9 mouse cellular contexts compared by ENCODE assay signal in the genomic region with DNA sequence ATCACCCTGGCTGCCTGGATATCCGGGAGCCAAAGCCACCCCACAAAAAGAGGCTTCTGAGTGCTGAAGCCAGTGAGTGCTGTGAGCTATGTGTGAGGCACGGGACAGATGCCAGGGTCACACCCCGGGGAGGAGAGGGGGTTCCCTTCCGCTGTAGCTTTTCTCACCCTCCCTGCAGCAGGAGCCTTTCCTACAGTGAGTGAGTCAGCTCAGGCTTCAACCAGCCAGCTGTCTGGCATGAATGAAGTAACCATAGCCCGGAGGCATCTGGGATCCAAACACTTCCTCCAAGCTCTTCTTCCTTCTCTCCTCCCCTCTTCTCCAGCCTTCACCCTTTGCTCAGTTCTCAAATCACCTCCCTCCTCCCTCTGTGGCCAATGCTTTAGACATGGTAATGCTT. TPM values are rescaled to one million over a fixed set of nuclear protein-coding genes. Genes with fewer than 3 reads are reported as not detected.
DNase-seq lines count a peak whose midpoint lies in the region; ATAC-seq and TF ChIP-seq lines count a peak whose summit lies in the region.
"Had no signal": no experiment of that assay in that cellular context is flagged by ENCODE, and none has a peak within 500 bp of the region (broad histone marks: within the 10 kb centered on the region; RNA-seq: fewer than 3 reads in every experiment).

No protein-coding gene starts in this region.

- H3K27ac ChIP-seq in kidney, embryonic 16.5 days (ENCODE audit: low read length), result no peak overlapping the region
- H3K27ac ChIP-seq in embryonic facial prominence, embryonic 12.5 days, result no peak overlapping the region
- no peak overlapping the region for H3K27ac ChIP-seq in liver, embryonic 11.5 days (ENCODE audit: low read depth, low read length)
- H3K27ac ChIP-seq in cerebellum, adult 2 months (ENCODE audit: insufficient read depth, low read length), result no peak overlapping the region
- no peak overlapping the region for H3K27ac ChIP-seq in midbrain, embryonic 16.5 days (ENCODE audit: low read length)
- H3K27ac ChIP-seq: hindbrain, embryonic 15.5 days had no signal

- no peak overlapping the region for H3K4me3 ChIP-seq in kidney, embryonic 16.5 days (ENCODE audit: low read length)
- H3K4me3 ChIP-seq in embryonic facial prominence, embryonic 12.5 days, result no peak overlapping the region
- no peak overlapping the region for H3K4me3 ChIP-seq in liver, embryonic 11.5 days (ENCODE audit: low read depth, low read length)
- no peak overlapping the region for H3K4me3 ChIP-seq in cerebellum, adult 2 months (replicated peaks; ENCODE audit: insufficient read depth, low read depth, low read length)
- H3K4me3 ChIP-seq in midbrain, embryonic 16.5 days (ENCODE audit: low read depth, low read length), result no peak overlapping the region
- H3K4me3 ChIP-seq: hindbrain, embryonic 15.5 days had no signal

- TF ChIP-seq CTCF in cerebellum, adult 2 months (IDR thresholded peaks at IDR 0.05; ENCODE audit: borderline replicate concordance, insufficient read depth, low read depth, low read length), result no peak

- ATAC-seq in kidney, embryonic 16.5 days (ENCODE audit: low FRiP score, low TSS enrichment), result peak; percentile 43; the same call in 1 of the 2 replicates
- peak; percentile 54; the same call in 1 of the 2 replicates for ATAC-seq in embryonic facial prominence, embryonic 12.5 days (ENCODE audit: insufficient number of reproducible peaks, insufficient read depth, low FRiP score, low TSS enrichment)
- no peak for ATAC-seq in liver, embryonic 11.5 days (replicated peaks; ENCODE audit: low FRiP score)
- no peak for ATAC-seq in midbrain, embryonic 16.5 days

- TF ChIP-seq POLR2A in cerebellum, adult 2 months (IDR thresholded peaks at IDR 0.05; ENCODE audit: borderline replicate concordance, insufficient read depth, low read length), result no peak

- H3K9ac ChIP-seq in kidney, embryonic 16.5 days (replicated peaks; ENCODE audit: low read length), result no peak overlapping the region
- H3K9ac ChIP-seq in embryonic facial prominence, embryonic 12.5 days, result no peak overlapping the region
- no peak overlapping the region for H3K9ac ChIP-seq in liver, embryonic 11.5 days (ENCODE audit: low read depth, low read length)
- no peak overlapping the region for H3K9ac ChIP-seq in midbrain, embryonic 16.5 days (ENCODE audit: low read depth, low read length)
- H3K9ac ChIP-seq: hindbrain, embryonic 15.5 days had no signal

- no peak for DNase-seq in kidney, adult 11 months
- peak; percentile 32 for DNase-seq in gastrocnemius, postnatal 25 days
- no peak for DNase-seq in liver, embryonic 11.5 days (ENCODE audit: low spot score)
- DNase-seq in right cerebral cortex, postnatal 25 days, result peak; percentile 38
- no peak for DNase-seq in cerebellum, adult 2 months

- no peak overlapping the region for H3K4me2 ChIP-seq in kidney, embryonic 16.5 days (replicated peaks; ENCODE audit: low read depth, low read length)
- 0 out of 2 replicates have a peak overlapping the region, but pooled peaks have one; percentile 7 for H3K4me2 ChIP-seq in embryonic facial prominence, embryonic 12.5 days (replicated peaks)
- H3K4me2 ChIP-seq in liver, embryonic 11.5 days, result 0 out of 2 replicates have a peak overlapping the region, but pooled peaks have one; percentile 12
- H3K4me2 ChIP-seq in midbrain, embryonic 16.5 days (ENCODE audit: low read length), result no peak overlapping the region
- H3K4me2 ChIP-seq: hindbrain, embryonic 15.5 days had no signal

- no peaks in the 10 kb centered on the region for H3K36me3 ChIP-seq in kidney, embryonic 16.5 days (ENCODE audit: insufficient read depth, low read length)
- no peaks in the 10 kb centered on the region for H3K36me3 ChIP-seq in embryonic facial prominence, embryonic 12.5 days
- no peaks in the 10 kb centered on the region for H3K36me3 ChIP-seq in liver, embryonic 11.5 days (ENCODE audit: control insufficient read depth, insufficient read depth, low read length)
- no peaks in the 10 kb centered on the region for H3K36me3 ChIP-seq in midbrain, embryonic 16.5 days (ENCODE audit: control insufficient read depth, insufficient read depth, low read length)
- H3K36me3 ChIP-seq: hindbrain, embryonic 15.5 days had no signal

- H3K9me3 ChIP-seq in kidney, embryonic 16.5 days (ENCODE audit: low read length), result no peaks in the 10 kb centered on the region
- H3K9me3 ChIP-seq in embryonic facial prominence, embryonic 12.5 days, result no peaks in the 10 kb centered on the region
- H3K9me3 ChIP-seq in liver, embryonic 11.5 days (ENCODE audit: control insufficient read depth, low read length), result no peaks in the 10 kb centered on the region
- H3K9me3 ChIP-seq in midbrain, embryonic 16.5 days (replicated peaks; ENCODE audit: control insufficient read depth, low read length, poor library complexity, severe bottlenecking), result no peaks in the 10 kb centered on the region
- H3K9me3 ChIP-seq: hindbrain, embryonic 15.5 days had no signal

- H3K4me1 ChIP-seq in kidney, embryonic 16.5 days (ENCODE audit: insufficient read depth, low read length), result peaks cover 6% of the 10 kb centered on the region; the same call in 1 of the 2 replicates
- H3K4me1 ChIP-seq in embryonic facial prominence, embryonic 12.5 days, result peaks cover 8% of the 10 kb centered on the region; the same call in 1 of the 2 replicates
- H3K4me1 ChIP-seq in liver, embryonic 11.5 days (replicated peaks; ENCODE audit: control insufficient read depth, insufficient read depth, low read length), result peaks cover 12% of the 10 kb centered on the region
- no peaks in the 10 kb centered on the region for H3K4me1 ChIP-seq in cerebellum, adult 2 months (ENCODE audit: control insufficient read depth, insufficient read depth, low read length)
- peaks cover 3% of the 10 kb centered on the region; the same call in 1 of the 2 replicates for H3K4me1 ChIP-seq in midbrain, embryonic 16.5 days (ENCODE audit: control insufficient read depth, insufficient read depth, low read length)

- no peaks in the 10 kb centered on the region for H3K27me3 ChIP-seq in kidney, embryonic 16.5 days (ENCODE audit: insufficient read depth, low read length)
- no peaks in the 10 kb centered on the region for H3K27me3 ChIP-seq in embryonic facial prominence, embryonic 12.5 days
- H3K27me3 ChIP-seq in liver, embryonic 11.5 days (replicated peaks; ENCODE audit: control insufficient read depth, insufficient read depth, low read length), result no peaks in the 10 kb centered on the region
- no peaks in the 10 kb centered on the region for H3K27me3 ChIP-seq in cerebellum, adult 2 months (ENCODE audit: control insufficient read depth, insufficient read depth, low read length)
- H3K27me3 ChIP-seq in midbrain, embryonic 16.5 days (ENCODE audit: control insufficient read depth, insufficient read depth, low read depth, low read length), result no peaks in the 10 kb centered on the region
- H3K27me3 ChIP-seq: hindbrain, embryonic 15.5 days had no signal

- 20% methylated on average over 5 of the region's 5 CpGs for WGBS in kidney, embryonic 16.5 days
- WGBS in embryonic facial prominence, embryonic 12.5 days, result 11% methylated on average over 5 of the region's 5 CpGs
- WGBS in liver, embryonic 11.5 days, result 17% methylated on average over 5 of the region's 5 CpGs
- 15% methylated on average over 5 of the region's 5 CpGs for WGBS in cerebellum, adult 2 months
- WGBS in midbrain, embryonic 16.5 days, result 43% methylated on average over 5 of the region's 5 CpGs

RNA-seq across cellular contexts. Expression of a gene that starts 46.6 kb away (rescaled TPM):
- 1.9 and 2.1 TPM in 2 replicates for polyA plus RNA-seq in kidney, embryonic 16.5 days (2015; fragmentation: Nextera tagmentation; extraction: Ambion mirVana)
- 13.6 and 13.9 TPM in 2 replicates for polyA plus RNA-seq in embryonic facial prominence, embryonic 12.5 days (2016; fragmentation: Nextera tagmentation; extraction: Ambion mirVana)
- 10 to 100 TPM; 24.9 to 51.0 TPM for total RNA-seq in gastrocnemius, postnatal 25 days (2021)
- 2.8 and 3.0 TPM in 2 replicates for polyA plus RNA-seq in liver, embryonic 11.5 days (2014; fragmentation: Nextera tagmentation; extraction: Ambion mirVana)
- polyA plus RNA-seq in cerebellum, adult 2 months (2012; rRNA removed), result 1.6 and 1.7 TPM in 2 replicates
- 8.8 and 10.9 TPM in 2 replicates for polyA plus RNA-seq in midbrain, embryonic 16.5 days (2015; fragmentation: Nextera tagmentation; extraction: Ambion mirVana)

Comparison
In these comparisons a context has a peak if more than half of its experiments do, and no peak if none do; other contexts are left out.
1. ATAC-seq: peak in kidney, embryonic 16.5 days (single experiment) and embryonic facial prominence, embryonic 12.5 days (single experiment); none in liver, embryonic 11.5 days (single experiment) and midbrain, embryonic 16.5 days (single experiment).
2. H3K4me2 ChIP-seq: peak in embryonic facial prominence, embryonic 12.5 days (single experiment) and liver, embryonic 11.5 days (single experiment); none in kidney, embryonic 16.5 days (single experiment) and midbrain, embryonic 16.5 days (single experiment).
3. DNase-seq: peak in gastrocnemius, postnatal 25 days (single experiment) and right cerebral cortex, postnatal 25 days (single experiment); none in kidney, adult 11 months (single experiment), liver, embryonic 11.5 days (single experiment) and cerebellum, adult 2 months (0 of 2).